Mouse (Mus musculus) heart, postnatal 10 days (tissue): ENCODE measurements around the gene Zscan20. TPM values are rescaled to one million over a fixed set of nuclear protein-coding genes. Genes with fewer than 3 reads are reported as not detected.

Source experiments
- total RNA-seq, 2 experiments: library from RNA; stranded (reverse); gene quantifications; 2 replicates each; pipeline ENCODE4 v1.2.3; 2021

Gene Zscan20
- total RNA-seq, 2 experiments from 2014 or later: 2.9 to 3.8 TPM

Other genes starting within 250 kb of the Zscan20 start
- gene Tlr12, start 8.5 kb upstream of the Zscan20 start, total RNA-seq: under 1 TPM; 0.10 to 0.22 TPM
- gene Phc2, start 44.6 kb upstream of the Zscan20 start, total RNA-seq: 10 to 100 TPM; 68.1 to 70.8 TPM
- under 1 TPM; 0.12 to 0.29 TPM for gene A3galt2, start 145.3 kb upstream of the Zscan20 start, total RNA-seq
- 10 to 100 TPM; 26.9 to 28.1 TPM for gene Zfp362, start 195.9 kb upstream of the Zscan20 start, total RNA-seq